Comparison of ENCODE assay signal across 18 mouse cellular contexts in genomic region chr2:43756626-43757025, GRCm38 (mm10). TPM values are rescaled to one million over a fixed set of nuclear protein-coding genes. Genes with fewer than 3 reads are reported as not detected.
DNase-seq lines count a peak whose midpoint lies in the region; ATAC-seq lines count a peak whose summit lies in the region.
"Had no signal": no experiment of that assay in that cellular context is flagged by ENCODE, and none has a peak within 500 bp of the region (broad histone marks: within the 10 kb centered on the region; RNA-seq: fewer than 3 reads in every experiment).

No protein-coding gene starts in this region.

- peak; percentile 72 for ATAC-seq in activated CD4-positive, CD25-positive, alpha-beta regulatory T cell, adult 4 months
- no peak for ATAC-seq in monocyte, adult 5-6 weeks (replicated peaks; ENCODE audit: insufficient number of reproducible peaks, low FRiP score, low TSS enrichment, poor library complexity, severe bottlenecking)
- ATAC-seq: forebrain, embryonic 14.5 days; forebrain, postnatal 0 days; intestine, embryonic 16.5 days had no signal

- peak; percentile 56 for DNase-seq in CD4-positive helper T cell, adult 2 months (ENCODE audit: low read depth, low spot score)
- DNase-seq in CD4-positive, CD25-positive, alpha-beta regulatory T cell, adult 2 months (ENCODE audit: low read depth, low spot score) = peak; percentile 68
- peak; percentile 79 for DNase-seq in naive thymus-derived CD4-positive, alpha-beta T cell, adult 2 months (ENCODE audit: low read depth)
- DNase-seq in testis, postnatal 10 days (ENCODE audit: low spot score) = no peak
- no peak for DNase-seq in thymus, postnatal 36 days
- DNase-seq: adrenal gland, postnatal 10 days; cerebellum, adult 11 months; cerebellum, adult 2 months; cerebellum, adult 9-11 months; cerebellum, postnatal 25 days; forebrain, postnatal 0 days; gastrocnemius, postnatal 25 days; heart, adult 2 months had no signal

RNA-seq across cellular contexts. Expression of gene Arhgap15, which starts 8.0 kb away (rescaled TPM):
- 100 to 1,000 TPM; 282 to 347 TPM for polyA plus RNA-seq in activated CD4-positive, CD25-positive, alpha-beta regulatory T cell, adult 4 months (2017; shearing (Covaris generic))
- total RNA-seq in monocyte, adult 5-6 weeks (2017) = 182 to 204 TPM (median 191 TPM) in 3 replicates
- polyA plus RNA-seq: C2C12 had no signal

Comparison
In these comparisons a context has a peak if more than half of its experiments do, and no peak if none do; other contexts are left out.
1. DNase-seq: peak in CD4-positive helper T cell, adult 2 months (single experiment), CD4-positive, CD25-positive, alpha-beta regulatory T cell, adult 2 months (single experiment) and naive thymus-derived CD4-positive, alpha-beta T cell, adult 2 months (single experiment); none in testis, postnatal 10 days (single experiment) and thymus, postnatal 36 days (0 of 2).